Mouse (Mus musculus) ovary, adult 18-20 months (tissue): ENCODE results near the gene Amd1.

Experiments
- DNase-seq: peaks from one replicate; pipeline ENCODE4 v3.0.0; 2022; ENCODE audit warnings: low spot score, mixed read lengths

Amd1 gene

DNA sequence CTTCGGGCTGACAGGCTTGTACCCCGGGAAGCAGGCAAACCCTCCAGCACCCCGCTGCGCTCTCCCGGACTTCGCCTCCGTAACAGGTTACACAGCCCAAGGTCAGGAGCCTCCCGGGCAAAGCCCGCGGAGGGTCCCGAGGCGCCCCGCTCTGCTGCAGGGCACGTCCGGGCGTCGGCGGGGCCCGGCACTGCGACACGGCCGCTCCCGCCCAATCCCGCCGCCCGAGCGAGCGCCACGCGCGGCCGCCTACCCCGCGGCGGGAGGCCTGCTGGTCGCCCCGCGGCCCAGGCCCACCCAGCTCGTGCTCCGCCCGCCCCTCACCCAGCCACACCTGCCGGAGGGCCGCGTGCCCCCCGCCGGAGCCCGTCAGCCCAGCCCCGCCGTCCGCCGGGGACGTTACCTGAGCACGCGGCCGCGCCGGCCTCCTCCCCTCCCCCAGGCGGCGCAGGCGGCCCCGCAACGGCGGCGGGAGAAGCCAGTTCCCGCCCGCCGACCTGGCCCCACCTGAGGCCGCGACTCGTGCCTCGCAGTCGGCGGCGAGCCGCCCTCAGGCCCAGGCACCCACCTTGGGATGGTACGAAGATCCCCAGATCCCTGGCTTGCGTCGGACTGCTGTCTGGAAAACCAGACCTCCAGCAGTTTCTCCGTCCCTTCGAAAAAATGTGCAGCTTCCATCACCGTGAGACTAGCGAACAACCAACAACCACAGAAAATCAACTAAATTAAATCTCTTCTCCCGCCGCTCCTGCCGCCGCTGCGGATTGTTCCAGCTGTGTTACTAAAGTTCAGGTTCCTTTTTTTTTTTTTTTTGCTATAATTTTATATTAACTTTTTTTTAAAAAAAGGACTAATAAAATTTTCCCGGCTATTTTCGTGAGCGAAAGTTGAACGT lies 558 bp downstream of the Amd1 start:
- DNase-seq, result peak; percentile 13

DNA sequence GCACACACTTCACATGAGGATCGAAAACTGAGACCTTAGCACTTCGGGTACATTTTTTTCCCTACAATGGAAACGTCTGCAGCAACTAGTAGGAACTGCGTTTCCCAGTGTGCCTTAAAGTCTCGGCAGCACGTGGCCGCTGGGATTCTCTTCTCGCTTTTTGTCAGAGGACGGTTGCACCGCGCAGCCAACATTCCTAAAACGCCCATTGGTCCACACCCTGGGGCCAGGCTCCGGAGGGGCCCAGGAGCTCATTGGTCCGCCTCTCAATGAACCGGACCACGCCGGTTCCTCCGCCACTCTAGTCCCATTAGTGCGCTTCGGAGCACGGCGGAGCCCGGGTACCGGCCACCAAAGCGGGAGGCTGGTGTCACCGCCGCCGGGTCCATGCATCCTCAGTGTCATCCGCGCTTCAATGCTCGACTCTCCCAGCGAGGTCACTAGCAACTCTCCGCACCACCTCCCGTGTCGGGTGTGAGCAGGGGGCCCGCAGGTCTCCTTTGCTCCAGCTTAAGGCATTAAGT lies 1.3 kb downstream of the Amd1 start:
- peak; percentile 77 for DNase-seq

DNA sequence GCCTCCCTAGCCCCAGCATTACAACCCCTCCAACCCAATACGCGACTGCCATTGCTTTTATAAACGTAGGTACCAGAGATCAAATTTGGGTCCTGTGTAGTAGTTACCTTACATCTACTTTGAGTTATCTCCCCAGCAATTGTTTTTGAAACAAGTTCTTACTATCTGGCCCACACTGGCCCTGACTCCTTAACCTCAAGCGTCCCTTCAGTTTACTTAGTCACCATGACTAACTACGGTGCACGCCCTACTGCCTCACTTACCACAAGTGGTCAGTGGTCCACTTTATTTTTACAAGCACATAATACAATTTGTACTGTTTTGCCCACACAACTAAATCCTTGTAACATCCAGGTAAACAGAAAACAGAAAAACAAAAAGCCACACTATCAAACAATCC lies 9.3 kb downstream of the Amd1 start:
- DNase-seq, result no peak

DNA sequence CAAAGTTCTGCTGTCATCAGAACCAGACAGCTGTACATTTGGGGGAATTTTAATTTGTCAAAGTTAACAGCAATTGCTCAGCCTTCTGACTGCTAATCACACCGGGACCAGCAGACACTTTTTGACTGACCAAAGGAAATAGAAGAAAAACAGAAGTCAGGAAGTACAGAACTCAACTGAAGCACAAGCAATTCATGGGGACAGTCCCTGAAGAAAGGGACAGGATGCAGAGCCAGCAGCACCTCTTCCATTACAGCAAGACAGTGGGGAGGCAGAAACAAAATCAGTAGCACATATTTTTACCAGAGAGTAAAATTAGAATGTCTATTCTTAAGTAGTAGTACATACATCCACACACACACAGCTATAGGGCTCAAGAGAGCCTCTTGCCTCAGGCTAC lies 15.2 kb downstream of the Amd1 start:
- DNase-seq, result no peak

DNA sequence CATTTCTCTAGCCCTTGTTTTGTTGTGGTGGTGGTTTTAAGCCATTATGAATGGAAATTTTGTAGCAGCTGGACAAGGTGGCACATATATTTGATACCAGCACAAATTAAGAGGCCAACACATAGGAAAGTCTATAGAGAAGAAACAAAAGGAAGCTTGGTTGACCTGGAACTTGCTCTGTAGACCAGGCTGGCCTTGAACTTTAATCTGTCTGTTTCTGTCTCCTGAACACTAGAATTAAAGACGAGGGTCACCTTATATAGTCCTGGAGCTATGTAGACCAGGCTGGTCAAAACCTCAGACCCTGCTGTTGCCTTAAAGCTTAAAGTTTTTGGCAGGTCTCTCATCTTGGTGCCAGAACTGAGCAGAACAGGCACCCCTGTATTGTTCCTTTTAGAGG lies 16.4 kb downstream of the Amd1 start:
- DNase-seq, result no peak

DNA sequence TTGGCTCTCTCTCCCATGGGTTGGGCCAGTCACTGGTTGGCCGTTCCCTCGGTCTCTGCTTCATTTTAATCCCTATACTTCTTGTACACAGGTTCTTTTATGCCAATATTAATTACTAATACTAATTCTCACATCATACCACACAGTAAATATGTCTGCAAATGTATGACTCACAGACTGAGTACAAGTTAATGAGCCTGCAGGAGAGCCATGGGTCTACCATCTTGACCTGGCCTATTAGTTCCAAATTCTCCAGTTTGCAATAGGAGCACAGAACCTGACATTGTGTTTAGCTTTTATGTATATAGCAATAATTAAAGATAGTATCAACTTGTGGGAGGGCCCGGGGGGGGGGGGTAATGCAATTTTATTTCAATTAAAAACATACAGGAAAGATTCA lies 17.0 kb downstream of the Amd1 start:
- no peak for DNase-seq

DNA sequence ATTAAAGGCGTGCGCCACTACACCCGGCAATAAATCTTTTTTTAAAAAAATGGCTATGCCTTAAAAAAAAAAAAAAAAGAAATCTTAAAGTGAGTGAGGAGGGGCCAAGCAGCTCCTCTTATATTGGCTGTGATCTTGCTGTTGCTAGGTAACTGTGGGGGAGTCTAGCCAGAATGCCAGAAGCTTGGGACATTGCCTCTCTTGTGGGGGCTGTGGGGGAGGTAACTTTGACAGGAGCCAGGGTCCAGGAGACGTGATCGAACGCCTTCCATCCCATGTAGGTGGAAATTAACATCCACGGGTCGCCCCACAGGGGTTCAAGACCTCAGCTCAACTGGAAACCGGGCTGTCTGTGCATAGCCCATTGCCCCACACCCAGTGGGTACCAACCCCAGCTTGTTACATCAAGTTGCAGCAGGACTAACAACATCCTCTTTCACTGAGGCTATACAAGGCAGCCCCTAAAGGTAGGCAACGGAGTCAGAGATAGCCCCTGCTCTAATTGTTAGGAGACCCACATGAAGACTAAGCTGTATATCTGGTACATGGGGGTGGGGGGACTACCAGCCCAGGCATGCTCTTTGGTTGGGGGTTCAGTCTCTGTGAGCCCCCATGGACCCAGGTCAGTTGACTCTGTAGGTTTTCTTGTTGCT lies 17.7 kb downstream of the Amd1 start:
- no peak for DNase-seq

DNA sequence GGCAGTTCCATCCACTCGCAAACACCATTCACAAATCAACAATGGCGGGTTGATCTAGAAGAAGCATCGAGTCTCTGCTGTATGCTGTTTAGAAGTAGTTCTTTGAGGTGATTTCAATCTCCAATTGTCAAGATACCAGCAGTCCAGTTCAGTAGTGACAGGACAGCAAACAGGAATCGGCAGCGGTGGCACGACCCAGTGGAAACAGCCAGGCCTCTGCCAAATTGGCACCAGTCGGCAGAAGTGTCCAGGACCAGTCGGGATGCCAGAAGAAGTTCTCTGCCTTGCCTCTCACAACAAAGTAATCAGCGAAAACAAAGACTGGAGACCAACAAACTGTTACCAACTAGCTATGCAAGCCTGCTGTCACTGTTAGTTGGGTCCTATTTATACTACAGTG lies 18.4 kb downstream of the Amd1 start:
- no peak for DNase-seq

DNA sequence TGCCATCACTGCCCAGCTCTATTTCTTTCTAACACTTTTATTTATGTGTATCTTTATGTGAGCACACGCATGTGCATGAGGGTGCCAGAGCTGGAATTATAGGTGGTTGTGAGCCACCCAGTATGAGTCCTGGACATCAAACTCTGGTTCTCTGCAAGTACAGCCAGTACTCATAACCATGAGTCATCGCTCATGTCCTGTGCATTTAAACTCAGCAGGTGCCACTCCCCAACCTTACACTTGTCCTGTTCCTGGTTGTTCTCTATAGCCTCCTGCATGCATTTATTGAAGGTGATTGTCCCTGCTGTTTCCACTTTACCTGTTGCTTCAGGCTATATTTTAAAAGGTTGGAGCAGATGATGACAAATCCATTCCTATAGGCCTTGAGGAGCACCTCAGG lies 20.4 kb downstream of the Amd1 start:
- no peak for DNase-seq

DNA sequence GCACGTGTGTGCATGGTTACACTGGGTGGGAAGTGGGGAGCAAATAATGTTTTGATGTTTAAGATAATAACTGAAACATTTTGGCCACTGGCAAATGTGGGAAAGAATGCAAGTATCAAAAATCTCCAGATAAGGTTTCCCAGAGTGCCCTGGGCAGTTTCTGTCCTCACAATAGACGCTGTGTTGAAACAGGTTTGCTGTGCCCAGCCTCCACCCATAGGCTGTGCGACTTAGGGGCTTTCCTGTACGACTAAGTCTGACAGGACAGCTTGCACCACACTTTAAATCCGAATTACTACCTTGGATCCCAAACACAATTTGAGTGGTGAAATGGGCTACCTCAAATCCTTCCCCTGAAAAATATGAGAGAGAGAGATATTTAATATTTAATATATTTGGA lies 23.7 kb downstream of the Amd1 start:
- DNase-seq, result no peak

DNA sequence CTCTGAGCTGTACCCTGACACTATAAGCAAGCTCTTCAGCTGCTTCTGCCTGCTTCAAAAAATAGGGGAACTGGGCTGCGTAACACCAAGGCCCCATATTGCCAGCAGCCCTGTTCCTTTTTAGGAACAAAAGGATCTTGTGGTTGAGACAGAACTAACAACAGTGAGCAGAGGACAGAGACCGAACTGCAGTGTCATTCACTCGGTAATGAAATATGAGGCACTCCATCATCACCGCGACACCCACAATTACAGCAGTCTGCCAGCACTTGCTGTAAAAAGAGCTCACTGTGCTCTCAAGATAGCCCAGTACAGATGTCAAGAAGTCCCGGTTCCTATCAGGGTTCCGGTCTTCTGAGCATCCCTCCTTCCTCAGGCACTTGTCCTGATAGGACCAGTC lies 26.0 kb downstream of the Amd1 start:
- DNase-seq, result no peak

DNA sequence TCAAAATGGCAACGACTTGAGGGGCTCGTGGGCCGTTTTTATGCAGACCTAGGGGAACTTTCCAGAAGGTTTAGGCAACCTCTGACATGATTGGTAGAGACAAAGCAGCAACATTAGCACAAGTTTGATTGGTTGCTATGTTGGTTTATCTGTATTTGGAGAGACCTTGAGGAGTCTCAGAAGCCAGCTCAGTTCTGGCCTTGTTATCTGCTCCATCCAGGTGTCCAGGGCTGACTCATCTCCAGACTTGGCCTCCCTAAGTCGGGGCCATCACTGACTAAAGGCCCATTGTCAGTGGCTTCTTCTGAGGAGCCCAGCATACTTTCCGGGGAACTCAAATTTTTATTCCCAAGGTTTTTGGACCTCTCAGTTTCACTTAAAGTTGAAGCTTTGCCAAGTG lies 28.0 kb downstream of the Amd1 start:
- no peak for DNase-seq

DNA sequence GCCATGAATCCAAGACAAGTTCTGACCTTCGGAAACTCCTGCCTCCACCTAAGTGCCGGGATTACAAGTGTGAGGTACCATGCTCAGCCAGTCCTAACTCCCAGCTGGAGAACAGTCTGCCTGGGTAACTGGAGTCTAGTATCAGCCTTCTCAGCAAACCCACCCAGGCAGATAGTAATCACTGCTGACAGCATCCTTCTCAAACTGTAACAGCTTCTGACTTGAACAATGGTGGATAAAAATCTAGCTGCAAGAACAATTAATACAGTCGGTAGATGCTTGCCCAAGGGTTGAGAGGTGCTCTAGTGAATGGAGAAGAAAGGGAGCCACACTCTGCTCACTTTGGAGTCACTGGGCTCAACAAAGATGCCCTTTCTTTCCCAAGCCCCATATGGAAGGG lies 30.8 kb downstream of the Amd1 start:
- DNase-seq, result no peak

DNA sequence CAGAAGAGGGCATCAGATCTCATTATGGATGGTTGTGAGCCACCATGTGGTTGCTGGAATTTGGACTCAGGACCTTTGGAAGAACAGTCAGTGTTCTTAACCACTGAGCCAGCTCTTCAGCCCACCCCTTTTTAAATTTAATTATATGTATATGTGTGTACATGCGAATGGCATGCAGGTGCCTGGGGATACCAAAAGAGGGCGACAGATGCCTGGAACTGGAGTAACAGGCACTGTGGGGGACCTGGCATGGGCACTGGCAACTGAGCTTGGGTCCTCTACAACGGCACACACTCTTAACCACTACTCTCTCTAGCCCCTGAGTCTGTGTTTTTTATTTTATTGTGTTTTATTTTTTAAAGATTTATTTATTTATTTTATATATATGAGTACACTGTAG lies 37.1 kb downstream of the Amd1 start:
- no peak for DNase-seq

DNA sequence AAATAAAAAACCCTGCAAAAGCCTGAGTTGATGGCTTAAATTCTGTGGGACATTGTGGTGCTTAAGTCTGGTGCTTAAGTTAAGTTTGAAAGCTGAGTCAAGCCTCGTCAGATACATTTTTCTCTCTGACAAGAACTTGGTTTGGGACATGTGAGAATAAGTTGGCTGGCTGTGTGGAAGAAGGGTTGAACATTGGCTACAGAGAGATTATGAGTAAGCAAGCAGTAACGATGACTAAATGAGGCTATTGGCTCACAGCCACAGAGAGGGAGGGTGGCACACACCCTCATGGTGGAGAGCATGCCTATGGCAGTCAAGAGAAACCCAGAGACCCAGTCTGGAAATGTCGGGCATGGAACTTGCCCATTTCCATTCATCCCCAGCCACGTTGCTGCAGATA lies 38.3 kb downstream of the Amd1 start:
- DNase-seq, result no peak

DNA sequence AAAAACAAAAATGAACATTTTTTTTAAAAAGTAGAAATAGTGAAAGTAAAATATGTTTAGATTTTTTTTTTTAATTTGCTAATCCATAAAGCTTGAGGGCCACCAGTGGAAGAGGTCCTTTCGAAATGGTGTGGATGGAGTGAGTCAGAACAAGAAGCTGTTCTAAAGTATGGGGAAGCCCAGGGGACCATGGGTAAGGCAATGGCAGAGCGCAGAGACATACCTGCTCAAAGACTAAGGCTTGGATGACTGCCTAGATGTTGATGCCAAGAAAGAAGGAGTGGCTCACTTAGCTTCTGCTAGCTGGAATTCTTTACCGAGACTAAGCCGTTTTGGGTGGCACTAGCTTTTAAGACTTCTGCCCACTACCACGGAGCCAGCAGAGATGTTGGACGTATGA lies 39.8 kb downstream of the Amd1 start:
- DNase-seq, result no peak

DNA sequence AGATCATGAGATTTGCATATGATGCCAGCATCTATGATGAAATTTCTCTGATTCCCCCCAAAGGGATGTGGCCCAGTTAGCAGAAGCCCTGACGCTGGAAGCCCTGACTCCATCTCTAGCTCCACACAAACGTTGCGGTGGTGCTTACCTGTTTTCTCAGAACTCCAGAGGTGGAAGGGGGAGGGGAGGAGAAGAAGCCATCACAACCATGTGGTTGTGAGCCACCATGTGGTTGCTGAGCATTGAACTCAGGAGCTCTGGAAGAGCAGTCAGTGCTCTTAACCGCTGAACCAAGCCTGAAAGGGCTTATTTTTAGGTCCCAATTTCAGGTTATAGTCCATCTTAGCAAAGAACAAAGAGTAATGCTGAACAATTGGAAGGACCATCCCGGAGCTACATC lies 41.7 kb downstream of the Amd1 start:
- no peak for DNase-seq

DNA sequence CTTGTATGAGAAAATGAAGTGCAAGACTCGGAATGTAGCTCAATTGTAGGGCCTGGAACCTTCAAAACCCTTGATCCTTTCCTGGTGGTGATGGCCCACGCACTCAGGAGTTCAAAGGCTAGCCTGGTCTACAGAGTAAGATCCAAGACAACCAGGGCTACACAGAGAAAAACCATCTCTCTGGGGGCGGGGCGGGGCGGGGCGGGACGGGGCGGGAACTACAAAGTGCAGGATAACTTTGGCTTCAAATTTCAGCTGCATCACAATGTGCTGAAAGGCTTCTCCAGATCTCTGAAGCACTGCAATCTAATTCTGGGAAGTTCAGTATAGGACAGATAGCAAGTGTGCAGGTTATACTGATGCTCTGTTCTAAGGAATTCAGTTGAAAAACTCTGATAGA lies 42.4 kb downstream of the Amd1 start:
- DNase-seq, result no peak

DNA sequence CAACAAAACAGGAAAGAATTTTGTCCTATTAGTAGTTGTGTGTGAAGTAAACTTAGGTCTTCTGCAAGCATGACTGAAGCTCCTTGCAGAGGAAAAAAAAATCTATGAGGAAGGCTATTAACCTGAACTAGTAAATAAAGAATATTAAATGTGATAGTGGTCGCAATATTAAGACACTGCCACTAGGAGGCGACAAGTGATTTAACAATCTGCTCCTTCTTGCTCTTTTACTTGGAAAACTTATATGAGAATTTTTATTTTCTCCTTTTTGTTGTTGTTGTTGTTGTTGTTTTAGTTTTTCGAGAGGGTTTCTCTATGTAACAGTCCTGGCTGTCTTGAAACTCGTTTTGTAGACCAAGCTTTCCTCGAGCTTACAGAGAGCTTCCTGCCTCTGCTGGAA lies 43.0 kb downstream of the Amd1 start:
- DNase-seq, result no peak

DNA sequence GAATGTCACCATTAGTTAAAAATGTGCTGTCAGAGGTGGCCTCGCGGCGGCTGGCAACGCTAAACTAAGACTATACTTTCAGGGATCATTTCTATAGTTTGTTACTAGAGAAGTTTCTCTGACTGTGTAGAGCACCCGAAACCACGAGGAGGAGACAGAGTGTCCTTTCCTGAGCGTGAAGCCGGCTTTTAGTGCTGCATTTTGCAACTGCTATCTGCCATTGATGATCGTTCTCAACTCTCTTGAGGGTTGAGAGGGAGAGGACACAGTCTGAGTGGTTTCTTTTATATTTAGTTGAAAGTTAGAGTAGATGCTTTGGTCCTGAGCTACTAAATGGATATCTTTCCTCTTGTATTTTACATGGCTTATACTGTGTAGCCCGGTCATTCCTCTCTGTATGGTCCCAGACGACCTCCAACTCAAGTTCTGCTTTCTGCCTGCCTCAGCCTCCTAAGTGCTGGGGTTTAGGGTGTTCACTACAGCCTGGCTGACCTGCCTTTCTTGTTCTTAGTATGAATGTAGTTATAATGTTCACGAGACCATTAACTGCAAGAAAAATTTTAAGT lies 43.5 kb downstream of the Amd1 start:
- DNase-seq, result peak; percentile 57

DNA sequence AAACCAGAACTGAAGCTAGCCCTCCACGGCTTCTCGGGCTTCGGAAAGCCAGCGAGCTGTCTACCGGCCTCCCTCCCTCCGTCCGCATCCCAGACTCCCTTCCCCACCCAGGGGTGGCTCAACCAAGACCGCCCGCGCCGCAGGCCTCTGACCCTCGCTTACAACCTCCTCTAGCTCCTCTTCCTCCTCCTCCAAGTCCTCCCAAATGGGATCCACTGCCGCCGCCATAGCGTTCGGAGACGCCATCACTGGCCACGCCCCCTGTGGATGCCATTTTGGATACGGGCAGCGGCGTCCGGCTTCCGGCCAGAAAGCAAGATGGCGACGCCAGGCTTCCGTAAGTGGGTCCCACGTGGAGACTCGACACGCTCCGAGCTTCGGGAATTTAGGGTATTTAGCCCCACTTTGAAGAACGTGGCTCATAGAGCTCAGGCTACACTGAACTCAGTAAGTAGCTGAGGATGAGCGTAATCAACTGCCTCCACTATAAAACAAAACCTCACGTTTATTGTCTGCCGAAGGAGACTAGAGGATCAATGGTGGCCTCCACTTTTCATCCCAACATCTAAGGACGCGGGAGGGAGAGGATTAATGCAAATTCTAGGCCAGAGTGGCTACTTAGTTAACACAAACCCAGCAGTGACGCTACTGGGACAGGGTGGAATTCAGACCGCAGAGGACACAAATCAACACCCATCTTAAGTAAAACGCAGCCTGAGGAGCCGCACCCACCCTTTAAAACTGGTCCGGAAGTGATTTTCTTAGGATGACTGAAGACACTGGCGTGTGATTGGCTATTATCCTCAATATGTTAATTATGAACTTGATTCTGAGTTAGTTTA lies 44.4 kb downstream of the Amd1 start, which contains the start of gene Gtf3c6:
Gene Gtf3c6, minus strand, starts transcription at position 695 of the 842 bp plus-strand sequence.
- peak; percentile 85 for DNase-seq

DNA sequence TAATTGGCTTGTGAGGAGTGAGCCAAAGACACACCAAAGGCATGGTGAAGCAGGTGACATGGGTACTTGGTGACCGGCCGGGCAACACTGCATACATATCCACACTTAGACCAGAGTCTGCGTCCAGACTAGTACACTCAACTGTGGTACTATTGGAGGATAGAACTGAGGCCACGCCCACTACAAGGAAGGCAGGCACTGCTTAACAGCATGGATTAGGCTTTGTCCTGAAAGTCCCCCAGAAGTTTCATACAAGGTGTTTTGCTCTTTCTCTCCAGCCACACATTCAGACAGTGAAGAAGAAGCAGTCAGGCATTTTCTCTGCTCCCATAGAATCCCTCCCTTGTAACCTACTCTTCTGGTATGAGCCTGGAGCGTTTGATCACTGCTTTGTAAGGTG lies 45.3 kb downstream of the Amd1 start:
- DNase-seq, result peak; percentile 57
